Mouse (Mus musculus) B cell, adult 2 months (primary cell): ENCODE results near the gene Synj2bp.
"Not testable (repeated sequence)": the region's sequence is repeated elsewhere in the genome, so short reads cannot be mapped to it uniquely, and the experiment has no call there.

Experiments
- DNase-seq, 2 experiments: peaks; one replicate each; pipeline ENCODE4 v3.0.0; 2022

The Synj2bp gene

GRCm38 (mm10) chr12:81532316-81533028 is at the start of gene Synj2bp, which contains the start of gene Gm20498:
Synj2bp (minus strand) TSS chr12:81532911.
Gm20498 (minus strand) TSS chr12:81532905.
- DNase-seq = peak; percentile 74 to 78

GRCm38 (mm10) chr12:81568374-81568773 is 35.7 kb upstream of the Synj2bp start, which contains the start of gene Adam21:
Adam21 (minus strand) TSS chr12:81568474.
- no peak for DNase-seq

GRCm38 (mm10) chr12:81567931-81568330 is 35.2 kb upstream of the Synj2bp start:
- DNase-seq = no peak

GRCm38 (mm10) chr12:81564173-81564572 is 31.5 kb upstream of the Synj2bp start:
- no peak for DNase-seq

DNA sequence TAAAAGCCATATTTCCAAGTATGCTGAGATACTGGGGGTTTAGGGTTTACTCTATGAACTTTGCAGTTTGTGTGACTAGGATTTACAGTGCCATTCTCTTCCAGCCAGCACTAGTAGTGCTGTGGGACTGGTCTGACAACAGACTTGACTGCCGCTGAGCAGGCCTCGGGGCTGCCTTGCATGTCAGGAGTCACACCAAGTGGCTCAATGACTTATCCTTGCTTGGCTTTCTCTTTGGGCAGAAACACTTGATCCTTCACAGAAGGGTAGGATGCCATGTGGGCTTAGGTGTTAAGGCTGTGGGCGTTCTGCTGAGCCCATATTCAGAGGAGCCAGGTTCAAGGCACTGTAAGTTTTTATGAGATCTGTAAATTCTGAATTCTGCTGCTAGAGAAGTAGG is 16.6 kb upstream of the Synj2bp start:
- no peak for DNase-seq

GRCm38 (mm10) chr12:81547163-81547562 is 14.5 kb upstream of the Synj2bp start:
- no peak for DNase-seq

DNA sequence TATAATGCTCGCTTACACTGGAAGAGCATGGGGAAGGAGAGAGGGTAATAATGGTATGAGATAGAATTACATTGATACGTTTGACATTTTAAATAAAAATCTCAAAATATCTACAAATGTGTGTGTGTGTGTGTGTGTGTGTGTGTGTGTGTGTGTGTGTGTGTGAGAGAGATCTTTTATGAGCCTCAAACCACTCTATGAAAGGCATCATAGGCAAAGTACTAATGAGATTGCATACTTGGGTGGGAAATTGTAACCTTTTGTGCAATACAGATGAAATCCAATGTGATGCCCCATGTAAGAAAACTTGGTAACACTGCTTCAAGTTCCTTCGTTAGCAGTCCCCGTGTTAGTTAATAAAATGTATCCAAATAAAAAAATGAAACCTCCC is 313 bp upstream of the Synj2bp start:
- no peak for DNase-seq

GRCm38 (mm10) chr12:81530587-81530986 is 2.1 kb downstream of the Synj2bp start:
- DNase-seq = not testable (repeated sequence)

- DNase-seq = not testable (repeated sequence)
Observed at GRCm38 (mm10) chr12:81496906-81497305, 35.8 kb downstream of the Synj2bp start.

DNA sequence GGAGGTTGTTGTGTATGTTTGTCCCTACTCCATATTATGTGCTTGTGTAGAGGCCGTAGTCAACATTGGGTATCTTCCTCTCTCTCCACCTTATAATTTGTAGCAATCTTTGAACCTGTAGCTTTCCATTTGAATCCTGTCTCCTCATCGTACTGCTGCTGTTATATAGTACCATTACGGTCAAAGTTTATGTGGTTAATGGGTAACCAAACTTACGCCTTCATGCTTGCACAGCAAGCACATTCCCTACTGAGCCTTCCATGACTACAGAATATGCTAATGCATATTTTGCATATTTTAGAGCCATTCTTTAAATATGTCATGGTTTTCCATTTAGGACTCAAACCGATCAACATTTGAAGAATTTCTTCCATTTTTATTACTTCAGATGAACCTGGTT is 42.2 kb downstream of the Synj2bp start:
- no peak for DNase-seq

DNA sequence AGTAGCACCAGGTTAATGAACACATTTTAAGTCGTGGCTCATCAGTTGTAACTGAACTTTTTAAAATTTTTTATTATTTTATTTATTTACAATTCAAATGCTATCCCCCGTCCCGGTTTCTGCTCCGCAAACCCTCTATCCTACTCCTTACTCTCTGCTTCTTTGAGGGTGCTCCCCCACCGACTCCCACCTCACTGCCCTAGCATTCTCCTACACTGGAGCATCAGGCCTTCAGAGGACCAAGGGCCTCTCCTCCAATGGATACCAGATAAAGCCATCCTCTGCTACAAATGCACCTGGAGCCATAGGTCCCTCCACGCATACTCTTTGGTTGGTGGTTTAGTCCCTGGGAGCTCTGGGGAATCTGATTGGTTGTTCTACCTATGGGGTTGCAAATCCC is 47.4 kb downstream of the Synj2bp start:
- DNase-seq = no peak

DNA sequence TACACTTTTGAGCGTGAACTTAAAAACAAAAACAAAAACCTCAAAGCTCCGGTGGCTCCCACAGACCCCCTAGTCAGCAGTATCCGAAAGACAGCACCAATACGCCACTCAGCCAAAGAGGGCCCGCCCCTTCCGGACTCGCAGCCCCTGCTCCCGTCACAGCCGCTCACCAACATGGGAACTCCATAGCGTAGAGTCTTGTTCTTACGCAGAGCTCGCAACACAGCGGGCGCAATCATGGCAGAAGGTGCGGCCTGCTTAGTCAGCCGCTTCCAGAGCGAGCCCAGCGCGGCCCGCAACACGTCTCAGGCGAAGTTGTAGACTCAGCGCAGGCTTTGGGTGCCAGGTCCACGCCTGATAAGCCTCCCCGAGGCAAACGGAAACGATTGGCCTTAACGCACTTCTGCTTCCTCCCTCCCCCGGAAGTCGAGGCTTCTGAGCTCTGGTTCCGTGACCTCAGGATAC is 48.0 kb downstream of the Synj2bp start, which contains the start of gene Cox16:
Gene Cox16 (minus strand): TSS at position 401 of the 465 bp plus-strand sequence.
- DNase-seq = peak; percentile 87 to 89

GRCm38 (mm10) chr12:81484212-81484611 is 48.5 kb downstream of the Synj2bp start:
- DNase-seq = no peak

GRCm38 (mm10) chr12:81483656-81484055 is 49.1 kb downstream of the Synj2bp start:
- peak; percentile 10 to 15 for DNase-seq

GRCm38 (mm10) chr12:81459051-81459450 is 73.7 kb downstream of the Synj2bp start:
- DNase-seq = not testable (repeated sequence)
